Mouse (Mus musculus) granulocyte monocyte progenitor cell, adult 5-6 weeks (primary cell): ENCODE results near the gene Sept9. TPM values are rescaled to one million over a fixed set of nuclear protein-coding genes. Genes with fewer than 3 reads are reported as not detected.
A peak's percentile ranks its signal among the peaks of the same experiment; 100 is the strongest.

Experiments used
- ATAC-seq: replicated peaks from 2 replicates; pipeline ENCODE4 v1.8.0; 2016; ENCODE audit warnings: mild to moderate bottlenecking, moderate TSS enrichment, inconsistent platforms; ENCODE audit not compliant: poor library complexity, severe bottlenecking
- total RNA-seq, 2 experiments: library from RNA; stranded (forward) in 1 of 2; stranded (reverse) in 1 of 2; fragments of 200-712, 200-1000 nt in 1 of 2; fragments of >200 nt in 1 of 2; fragmentation: Nextera tagmentation in 1 of 2; gene quantifications; 2 replicates each; pipeline ENCODE4 v1.2.3; 2014 to 2017

Sept9 gene
- total RNA-seq, 2 experiments from 2014 or later, result 141 to 145 TPM

DNA sequence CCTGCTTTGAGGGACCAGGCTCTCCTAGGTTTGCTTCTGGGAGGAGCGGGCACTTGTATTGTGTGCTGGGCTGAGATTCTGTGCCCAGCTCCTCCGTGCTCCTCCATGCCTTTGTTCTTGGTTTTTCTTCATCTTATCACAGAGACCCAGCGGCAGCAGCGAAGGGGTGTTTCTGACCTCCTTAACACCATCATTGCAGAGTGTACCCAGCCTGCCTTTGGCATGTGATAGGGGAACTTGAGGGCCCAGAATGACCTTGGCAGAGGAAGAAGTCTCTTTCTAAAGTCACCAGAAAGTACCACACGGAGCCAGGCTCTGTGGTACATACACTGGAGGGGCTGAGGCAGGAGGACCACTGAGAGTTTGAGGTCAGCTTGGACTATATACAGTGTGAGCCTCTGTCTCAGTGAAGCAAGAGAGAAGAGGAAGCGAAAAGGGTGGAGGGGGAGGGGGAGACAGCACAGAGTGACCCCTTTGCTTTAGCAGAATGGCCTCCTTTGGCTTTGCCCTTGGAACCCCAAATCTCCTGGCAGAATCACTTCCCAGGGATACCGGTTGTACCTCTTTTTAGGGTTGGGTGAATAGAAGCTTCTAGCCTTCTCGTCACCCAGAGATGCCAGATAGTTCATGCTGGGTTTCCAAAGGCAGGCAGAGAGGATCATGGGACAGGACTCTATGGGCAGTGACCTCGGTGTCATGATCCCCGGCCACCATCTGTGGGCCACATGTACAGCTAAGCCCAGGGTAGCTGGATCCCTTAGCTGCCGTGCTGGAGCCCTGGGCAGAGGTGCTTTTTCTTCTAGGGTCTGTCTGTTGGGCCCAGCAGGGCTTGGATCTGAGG, 83.8 kb downstream of the Sept9 start:
- ATAC-seq, result peak; percentile 75

DNA sequence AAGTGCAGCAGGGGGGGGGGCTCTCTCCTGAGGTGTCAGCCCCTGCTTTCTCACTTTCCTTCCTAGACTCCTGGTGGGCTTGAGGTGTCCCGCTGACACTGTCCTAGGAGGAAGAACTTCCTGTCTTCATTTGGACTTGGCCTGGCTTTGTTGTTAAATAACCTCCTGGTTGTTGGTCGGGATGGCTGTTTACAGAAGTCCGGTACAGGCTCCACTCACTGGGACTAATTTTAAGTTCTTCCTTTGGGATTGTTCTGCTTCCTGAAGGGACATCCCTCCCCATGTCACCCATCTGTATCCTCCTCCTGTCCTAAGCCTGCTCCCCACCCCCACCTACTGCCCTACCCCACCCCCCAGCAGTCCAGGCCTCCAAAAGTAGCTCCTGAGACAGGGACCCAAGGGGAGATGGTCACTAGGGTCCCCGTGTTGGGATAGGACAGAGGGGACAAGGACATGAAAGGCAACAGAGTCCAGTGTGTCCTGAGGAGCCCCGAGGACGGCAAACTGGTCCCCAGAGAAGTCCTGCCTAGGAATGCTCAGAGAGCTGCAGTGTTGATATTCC, 84.5 kb downstream of the Sept9 start:
- ATAC-seq, result no peak

DNA sequence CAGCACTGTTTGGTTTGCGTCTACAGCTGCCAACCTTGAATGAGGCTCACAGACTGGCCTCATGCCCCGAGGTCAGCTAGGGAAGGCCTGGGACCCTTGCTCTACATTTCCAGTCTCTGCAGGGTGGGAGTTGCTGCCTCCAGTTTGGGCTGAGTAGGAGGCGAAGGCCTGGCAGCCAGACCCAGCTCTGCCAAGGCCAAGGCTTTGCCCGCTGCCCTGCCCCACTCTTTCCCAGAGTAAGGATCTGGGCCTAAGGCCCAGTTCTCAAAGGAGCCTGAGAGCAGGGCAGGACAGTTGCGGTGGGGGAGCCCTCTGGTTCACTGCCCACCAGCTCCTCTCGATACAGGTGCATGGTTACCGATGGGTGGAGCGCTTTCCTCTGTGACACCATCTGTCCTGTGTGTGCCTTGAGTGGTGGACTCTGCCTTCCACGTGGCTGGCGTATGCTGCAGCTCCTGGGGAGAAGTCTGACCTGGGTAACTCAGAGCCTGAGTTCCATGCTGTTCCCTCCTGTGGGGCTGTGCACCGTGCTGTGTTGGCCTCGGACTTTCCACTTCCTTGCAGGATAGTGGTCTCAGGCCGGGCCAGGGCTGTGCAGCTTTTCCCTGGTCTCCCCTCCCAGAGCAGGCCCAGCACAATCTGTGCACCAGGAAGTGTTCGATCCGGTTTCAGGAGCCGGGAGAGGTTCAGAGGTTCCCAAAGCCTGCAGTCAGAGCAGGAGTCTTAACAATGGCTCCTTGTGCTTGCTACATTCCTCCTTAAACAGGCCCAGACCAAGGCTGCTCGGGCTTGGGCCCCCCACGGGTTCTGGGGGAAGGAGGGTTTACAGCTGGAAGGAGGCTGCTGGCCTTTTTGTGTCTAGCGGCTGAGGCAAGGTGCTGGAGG, 85.5 kb downstream of the Sept9 start:
- ATAC-seq, result no peak

DNA sequence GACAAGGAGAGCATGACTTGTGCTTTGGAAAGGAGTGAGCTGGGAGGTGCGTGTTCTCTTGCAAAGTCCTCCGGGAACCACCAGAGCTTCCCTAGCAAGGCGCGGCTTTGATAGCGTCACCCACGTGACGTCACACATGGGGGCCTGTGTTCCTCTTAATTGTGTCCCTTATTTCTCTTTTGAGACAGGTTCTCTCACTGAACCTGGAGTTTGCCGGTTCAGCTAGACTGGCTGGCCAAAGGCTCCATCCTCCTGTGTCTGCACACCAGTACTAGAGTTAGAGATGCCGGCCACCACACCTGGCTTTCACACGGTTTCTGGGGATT, 86.1 kb downstream of the Sept9 start:
- ATAC-seq, result no peak

DNA sequence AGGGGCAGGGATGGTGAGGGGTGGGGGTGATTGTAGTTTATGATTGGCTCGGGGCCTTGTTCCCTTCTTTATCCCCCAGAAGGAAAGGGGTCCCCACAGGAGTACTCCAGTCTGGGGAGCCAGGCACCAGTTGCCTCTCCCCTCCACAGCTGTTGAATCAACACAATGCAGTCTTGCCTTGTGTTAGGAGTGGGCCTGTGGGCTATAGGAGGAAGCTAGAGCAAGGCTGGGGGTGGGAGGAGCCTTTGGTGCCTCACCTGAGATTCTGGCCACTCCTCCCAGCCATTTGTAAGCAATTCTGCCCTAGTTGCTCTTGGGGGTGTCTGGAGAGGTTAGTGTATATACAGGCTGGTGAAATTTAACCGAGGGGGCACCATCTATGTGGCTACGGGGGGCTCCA, 88.3 kb downstream of the Sept9 start:
- ATAC-seq, result no peak

DNA sequence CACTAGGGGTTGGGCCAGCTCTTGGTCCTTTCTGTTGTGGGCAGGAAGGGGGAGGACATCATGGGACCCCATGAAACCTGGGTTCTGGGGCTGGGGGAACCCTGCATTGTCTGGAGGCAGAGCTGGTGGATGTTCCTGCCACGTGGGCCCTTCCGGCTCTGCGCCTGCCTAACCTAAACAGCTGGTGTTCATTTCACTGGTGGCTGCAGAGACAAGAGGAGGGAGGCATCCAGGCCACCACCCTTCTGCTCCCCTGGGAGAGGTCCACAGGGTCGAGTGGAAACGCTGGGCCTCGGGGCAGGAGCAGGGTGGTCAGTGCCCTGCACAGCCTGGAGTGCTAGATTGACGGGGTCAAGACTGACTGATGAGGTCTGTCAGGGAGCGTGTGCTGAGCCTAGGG, 89.3 kb downstream of the Sept9 start:
- no peak for ATAC-seq

DNA sequence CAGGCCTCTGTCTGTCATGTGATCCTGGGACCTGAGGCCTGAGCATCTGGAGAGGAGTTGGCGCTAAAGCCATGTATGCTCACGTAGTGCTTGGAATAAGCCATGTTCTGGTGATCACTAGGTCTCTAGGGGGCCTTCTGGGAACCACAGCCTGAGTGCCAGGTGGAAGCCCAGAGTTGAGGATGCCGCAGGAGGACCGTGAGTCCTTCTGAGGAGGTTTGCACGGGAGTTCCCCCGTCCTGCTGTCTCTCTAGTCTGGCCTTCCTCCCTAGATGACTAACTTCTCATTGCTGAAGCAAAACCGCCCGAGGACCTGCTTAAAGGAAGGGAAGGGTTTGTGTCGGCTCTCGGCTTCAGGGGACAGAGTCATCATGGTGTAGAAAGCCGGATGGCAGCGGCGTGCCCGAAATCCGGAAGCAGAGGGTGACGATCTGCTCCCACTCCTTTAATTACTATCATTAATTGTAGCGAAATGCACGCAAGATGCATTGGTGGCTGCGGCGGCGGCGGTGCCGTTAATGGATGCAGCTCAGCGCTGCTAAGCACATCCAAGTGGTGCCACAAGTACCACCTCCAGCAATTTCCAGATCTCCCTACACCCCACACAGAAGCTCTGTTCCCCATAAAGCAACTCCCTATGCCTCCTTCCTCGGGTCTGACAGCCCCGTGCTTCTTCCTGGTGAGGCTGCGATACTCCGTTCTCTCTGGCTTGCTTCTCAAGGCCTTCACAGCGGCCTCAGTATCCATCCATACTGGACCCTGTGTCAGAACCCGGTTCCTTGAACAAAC, 92.0 kb downstream of the Sept9 start:
- ATAC-seq, result no peak

DNA sequence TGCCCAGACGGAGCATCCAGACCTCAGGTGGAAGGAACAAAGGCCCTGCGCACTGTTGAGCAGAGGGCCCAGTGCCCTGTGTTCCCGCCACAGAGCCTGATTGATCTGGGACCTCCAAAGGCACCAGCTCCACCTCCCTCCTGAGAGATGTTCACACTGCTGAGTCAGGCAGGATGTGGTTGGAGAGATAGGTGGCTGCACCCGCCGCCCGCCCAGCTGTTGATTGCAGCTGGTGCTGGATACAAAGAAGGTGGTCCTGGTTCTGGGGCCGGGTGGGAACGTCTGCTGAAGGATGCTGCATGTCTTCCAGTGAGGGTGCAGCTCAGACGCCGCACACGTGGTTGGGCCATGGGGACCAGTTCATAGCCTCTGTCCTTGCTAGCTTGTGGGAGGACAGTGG, 93.0 kb downstream of the Sept9 start:
- peak; percentile 45 for ATAC-seq

DNA sequence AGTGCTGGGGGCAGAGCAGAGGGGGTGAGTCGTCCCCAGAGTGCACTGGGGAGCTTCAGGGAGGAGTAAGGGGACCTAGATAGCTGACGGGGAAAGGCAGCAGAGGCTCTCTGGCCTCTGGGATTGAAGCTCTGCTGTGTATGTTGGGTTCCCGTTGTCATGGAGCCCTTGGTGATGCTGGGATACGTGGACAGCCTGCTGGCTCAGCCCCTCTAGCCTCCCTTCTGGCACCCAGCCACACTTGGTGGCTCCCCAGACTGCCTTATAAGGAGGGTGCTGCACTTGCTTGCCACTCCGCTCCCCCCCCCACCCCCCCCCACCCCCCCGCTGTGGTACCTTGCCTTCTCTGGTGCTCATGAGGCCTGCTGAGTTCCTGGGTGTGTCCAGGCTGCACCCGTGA, 95.8 kb downstream of the Sept9 start:
- ATAC-seq, result no peak

DNA sequence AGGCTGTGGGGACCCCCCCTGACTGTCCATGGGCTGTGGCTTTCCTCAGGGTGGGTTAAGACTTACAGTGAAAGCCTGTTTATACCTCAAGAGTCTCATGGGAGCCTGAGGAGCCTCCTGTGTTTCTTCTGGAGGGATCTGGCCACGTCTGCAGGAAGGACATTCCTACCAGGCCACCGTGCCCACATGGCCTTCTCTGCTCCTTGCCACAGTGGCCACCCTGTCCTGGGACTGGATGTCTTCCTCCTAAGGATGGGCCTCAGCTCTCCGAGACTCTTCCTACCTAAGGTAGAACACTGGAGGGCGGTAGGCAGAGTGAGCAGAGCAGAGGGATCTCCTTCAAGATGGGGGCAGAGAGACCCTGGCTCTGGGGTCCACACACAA, 96.6 kb downstream of the Sept9 start:
- no peak for ATAC-seq

DNA sequence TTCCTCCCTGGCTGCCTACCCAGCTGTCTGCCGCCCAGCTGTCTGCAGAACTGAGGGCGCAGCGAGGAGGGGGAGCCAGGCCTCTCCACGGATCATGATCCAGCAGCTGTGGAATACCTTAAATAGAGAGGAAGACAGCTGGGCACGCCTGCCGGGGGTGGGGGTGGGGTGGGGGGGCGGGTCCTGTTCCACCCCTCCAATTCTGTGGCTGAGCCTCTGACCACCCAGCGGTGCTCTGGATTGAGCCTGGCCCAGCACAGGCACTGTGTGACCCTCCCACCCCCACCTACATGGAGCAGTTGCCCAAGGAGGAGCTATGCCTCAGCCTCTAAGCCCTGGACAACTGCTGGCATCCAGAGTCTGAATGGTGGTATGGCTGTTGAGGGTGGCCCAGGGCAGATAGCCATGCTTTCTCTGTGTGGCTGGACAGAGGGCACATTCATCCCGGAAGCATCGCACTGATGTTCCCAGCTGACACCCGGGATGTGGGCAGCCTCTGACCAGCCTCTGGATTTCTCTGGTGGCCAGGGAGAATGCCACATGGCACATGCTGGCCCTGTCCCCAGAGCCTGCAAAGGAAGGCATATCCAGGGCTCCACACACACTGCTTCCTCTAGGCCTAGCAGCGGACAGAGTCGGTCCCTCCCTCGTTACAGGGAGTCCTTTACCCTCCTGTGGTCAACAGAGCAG, 97.2 kb downstream of the Sept9 start:
- ATAC-seq, result peak; percentile 46; the same call in 1 of the 2 replicates

DNA sequence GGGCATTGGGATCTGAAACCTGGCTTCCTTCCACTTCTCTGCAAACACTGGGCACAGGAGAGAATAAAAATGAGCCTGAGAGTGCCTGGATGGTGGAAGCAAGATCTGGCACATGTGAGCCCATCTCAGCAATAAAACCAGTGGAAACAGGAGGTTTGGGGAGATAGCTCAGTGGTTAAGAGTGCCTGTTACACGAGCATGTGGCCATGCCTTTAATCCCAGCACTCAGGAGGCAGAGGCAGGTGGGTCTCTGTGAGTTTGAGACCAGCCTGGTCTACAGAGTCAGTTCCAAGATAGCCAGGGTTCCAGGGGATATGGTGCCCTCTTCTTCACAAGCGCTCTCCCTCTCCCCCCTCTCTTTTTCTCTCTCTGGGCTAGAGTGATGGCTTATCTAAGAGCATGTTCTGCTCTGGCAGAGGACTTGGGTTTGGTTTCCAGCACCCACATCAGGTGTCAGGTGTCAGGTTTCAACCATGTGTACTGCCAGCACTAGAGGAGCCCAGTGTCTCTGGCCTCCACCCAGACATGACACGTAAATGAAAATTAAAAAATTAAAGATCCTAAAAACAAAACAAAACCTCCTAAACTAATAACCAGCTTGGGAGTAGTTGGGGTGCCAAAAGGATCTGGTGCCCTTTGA, 97.8 kb downstream of the Sept9 start:
- no peak for ATAC-seq

DNA sequence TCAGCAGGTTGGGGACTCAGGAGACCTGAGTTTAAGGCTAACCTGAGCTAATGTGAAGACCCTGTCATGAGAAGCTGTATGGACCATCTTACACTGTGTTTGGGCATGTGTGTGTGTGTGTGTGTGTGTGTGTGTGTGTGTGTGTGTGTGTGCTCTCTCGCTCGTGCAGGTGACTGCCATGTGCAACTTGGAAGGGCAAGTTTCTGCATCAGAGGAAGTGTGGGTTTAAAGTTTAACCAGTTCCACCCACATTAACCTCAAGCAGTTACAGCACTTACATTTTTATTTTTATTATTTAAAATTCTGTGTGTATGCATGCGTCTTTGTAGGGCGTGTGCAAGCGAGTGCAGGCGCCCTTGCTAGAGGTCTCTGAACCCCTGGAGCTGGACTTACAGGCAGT, 100.3 kb downstream of the Sept9 start:
- ATAC-seq, result no peak

DNA sequence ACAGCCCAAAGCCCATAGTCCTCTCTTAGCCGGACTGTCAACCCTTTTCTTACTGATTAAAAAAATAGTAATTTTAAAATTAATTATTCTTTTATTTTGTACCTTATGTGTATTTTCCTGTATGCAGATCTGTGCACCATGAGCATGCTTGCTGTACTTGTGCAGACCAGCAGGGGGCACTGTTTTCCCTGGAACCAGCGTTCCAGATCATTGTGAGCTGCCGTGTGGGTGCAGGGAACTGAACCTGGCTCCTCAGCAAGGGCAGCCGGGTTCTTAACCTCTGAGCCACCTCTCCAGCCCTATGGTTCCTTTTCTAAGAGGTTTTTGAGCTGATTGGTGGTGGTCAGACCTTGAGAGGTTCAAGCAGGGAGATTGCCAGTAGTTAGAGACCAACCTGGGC, 101.3 kb downstream of the Sept9 start:
- no peak for ATAC-seq

DNA sequence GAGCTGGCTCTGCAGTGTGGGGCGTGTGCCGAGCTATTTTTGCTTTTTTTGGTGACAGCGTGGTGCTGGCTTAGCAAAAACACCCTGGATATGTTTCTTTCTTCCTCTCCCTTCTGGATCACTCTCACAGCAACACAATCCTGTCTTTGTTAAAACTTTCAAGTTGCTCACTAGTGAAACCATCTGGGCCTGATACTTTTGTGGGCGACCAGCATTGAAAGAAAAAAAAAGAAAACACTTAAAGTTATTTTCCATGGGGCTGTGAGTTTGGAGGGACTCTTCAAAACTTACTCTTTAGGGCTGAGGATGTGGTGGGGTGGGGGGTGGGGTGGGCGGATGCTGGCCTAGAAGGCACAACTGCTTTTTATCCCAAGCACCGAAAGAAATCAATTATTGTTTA, 102.3 kb downstream of the Sept9 start:
- ATAC-seq, result no peak

DNA sequence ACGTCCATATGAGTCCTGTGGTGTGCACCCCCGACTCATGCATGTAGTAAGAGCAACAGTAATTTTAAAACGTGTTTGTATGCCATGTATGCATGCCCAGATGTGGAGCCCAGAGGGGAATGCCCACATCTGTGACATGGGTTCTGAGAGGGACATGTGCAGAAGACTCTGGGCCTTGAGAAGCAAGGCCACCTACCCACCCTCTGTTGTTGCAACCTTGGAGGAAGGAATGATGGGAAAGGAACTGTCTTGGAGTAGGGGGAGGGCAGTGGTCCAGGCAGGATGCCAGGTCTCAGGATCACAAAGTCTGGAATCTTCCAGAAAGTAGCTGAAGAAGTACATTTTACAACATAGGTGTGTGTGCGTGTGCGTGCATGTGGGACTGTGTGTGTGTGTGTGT, 102.9 kb downstream of the Sept9 start:
- ATAC-seq, result no peak

DNA sequence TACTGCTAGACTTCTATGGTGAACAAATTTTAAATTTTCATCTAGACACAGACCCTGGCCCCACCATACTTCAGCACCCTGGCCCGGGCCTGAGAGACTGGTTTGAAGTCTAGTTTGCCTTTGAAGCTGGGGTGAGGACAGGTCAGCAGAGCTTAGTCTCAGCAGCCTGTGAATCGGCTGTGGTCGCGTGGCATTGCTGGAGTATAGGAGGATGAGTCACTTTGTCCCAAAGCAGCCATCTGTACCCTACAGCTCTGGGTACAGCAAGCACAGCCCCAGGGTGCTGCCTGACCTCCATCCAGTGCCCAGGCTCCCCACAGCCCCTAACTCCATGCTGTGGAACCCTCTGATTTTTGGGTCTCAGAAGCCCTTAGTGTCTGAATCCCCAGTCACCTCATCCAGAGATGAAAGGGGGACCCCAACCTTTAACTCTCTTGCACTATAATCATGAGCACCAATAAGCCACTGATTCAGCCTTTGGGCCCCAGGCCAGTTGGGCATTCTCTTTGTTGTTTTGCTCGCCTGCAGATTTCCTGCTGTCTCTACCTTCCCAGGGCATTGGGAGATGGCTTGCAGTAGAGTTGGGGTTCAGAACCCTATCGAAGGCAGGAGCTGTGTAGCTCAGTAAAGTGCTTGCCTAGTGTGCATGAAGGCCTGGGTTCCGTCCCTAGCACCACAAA, 106.2 kb downstream of the Sept9 start:
- no peak for ATAC-seq

DNA sequence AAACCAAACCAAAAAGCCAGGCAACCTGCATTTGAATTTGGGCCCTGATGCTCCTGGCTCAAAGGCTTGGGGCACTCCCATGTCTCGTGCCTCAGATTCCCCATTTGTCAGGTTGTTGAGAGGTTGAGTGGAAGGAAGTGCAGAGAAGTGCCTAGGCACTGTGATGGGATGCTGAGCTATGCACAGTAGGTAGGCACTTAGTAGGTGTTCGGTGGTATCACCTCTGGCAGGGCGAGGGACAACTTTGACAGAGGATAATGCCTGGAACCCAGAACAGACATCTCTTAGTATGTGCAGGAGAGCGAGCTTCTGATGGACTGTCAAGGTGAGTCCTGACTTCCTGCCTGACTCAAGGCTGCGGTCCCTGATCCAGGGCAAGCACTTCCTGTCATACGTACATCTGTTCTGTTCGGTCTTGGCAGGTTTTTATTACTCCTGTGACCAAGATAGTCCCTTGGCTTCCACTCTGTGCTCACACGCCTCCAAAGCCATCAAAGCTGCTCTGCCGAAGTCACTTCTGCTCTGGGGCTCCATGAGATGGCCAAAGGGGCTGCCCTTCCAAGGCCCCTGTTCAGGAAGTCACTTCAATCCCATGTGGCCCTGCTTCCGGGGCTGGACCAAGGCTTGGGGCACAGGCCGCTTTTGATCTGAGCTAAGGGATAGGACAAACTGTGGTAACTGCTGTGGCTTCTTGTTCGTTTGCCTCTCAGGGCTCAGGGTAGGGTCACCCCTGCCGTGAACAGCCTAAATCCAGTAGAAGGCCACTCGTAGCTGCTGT, 107.0 kb downstream of the Sept9 start:
- peak; percentile 65 for ATAC-seq
